Mouse (Mus musculus) urinary bladder, postnatal 10 days (tissue): Measurements from ENCODE around the gene Rab13.

Source experiments
- DNase-seq: peaks from one replicate; pipeline ENCODE4 v3.0.0; 2022; ENCODE audit warnings: low spot score

Gene Rab13

GRCm38 (mm10) chr3:90213377-90213866 lies at the start of gene Rab13, which contains the start of gene Rps27:
Gene Rab13 (plus strand): TSS chr3:90213695.
Gene Rps27 (minus strand): TSS chr3:90213651.
- peak; percentile 33 for DNase-seq

GRCm38 (mm10) chr3:90179566-90179965 lies 33.9 kb upstream of the Rab13 start:
- DNase-seq = no peak

GRCm38 (mm10) chr3:90183581-90183980 lies 29.9 kb upstream of the Rab13 start:
- DNase-seq = no peak

GRCm38 (mm10) chr3:90190859-90191510 lies 22.5 kb upstream of the Rab13 start:
- DNase-seq = no peak

GRCm38 (mm10) chr3:90194759-90195158 lies 18.7 kb upstream of the Rab13 start:
- no peak for DNase-seq

- no peak for DNase-seq
Observed at GRCm38 (mm10) chr3:90195644-90196043, 17.9 kb upstream of the Rab13 start.

- DNase-seq = no peak
Observed at GRCm38 (mm10) chr3:90197548-90197947, 15.9 kb upstream of the Rab13 start.

GRCm38 (mm10) chr3:90202884-90203283 lies 10.6 kb upstream of the Rab13 start:
- no peak for DNase-seq

- DNase-seq = no peak
Observed at GRCm38 (mm10) chr3:90203619-90204018, 9.9 kb upstream of the Rab13 start.

- DNase-seq = no peak
Observed at GRCm38 (mm10) chr3:90204582-90204981, 8.9 kb upstream of the Rab13 start.

GRCm38 (mm10) chr3:90208662-90209061 lies 4.8 kb upstream of the Rab13 start:
- DNase-seq = no peak

GRCm38 (mm10) chr3:90209908-90210566 lies 3.5 kb upstream of the Rab13 start:
- DNase-seq = no peak

GRCm38 (mm10) chr3:90211475-90212398 lies 1.8 kb upstream of the Rab13 start:
- DNase-seq = no peak

- DNase-seq = no peak
Observed at GRCm38 (mm10) chr3:90212723-90213122, 772 bp upstream of the Rab13 start.

- no peak for DNase-seq
Observed at GRCm38 (mm10) chr3:90213956-90214684, 625 bp downstream of the Rab13 start.

GRCm38 (mm10) chr3:90215825-90216380 lies 2.4 kb downstream of the Rab13 start:
- no peak for DNase-seq

GRCm38 (mm10) chr3:90220088-90220487 lies 6.6 kb downstream of the Rab13 start:
- no peak for DNase-seq

- DNase-seq = peak; percentile 54
Observed at GRCm38 (mm10) chr3:90220531-90220951, 7.0 kb downstream of the Rab13 start.

- DNase-seq = no peak
Observed at GRCm38 (mm10) chr3:90221123-90221522, 7.6 kb downstream of the Rab13 start.

GRCm38 (mm10) chr3:90222455-90222854 lies 9.0 kb downstream of the Rab13 start:
- DNase-seq = no peak

GRCm38 (mm10) chr3:90222941-90223340 lies 9.4 kb downstream of the Rab13 start:
- no peak for DNase-seq
